Mouse (Mus musculus): ENCODE data around the gene Dip2c. TPM values are rescaled to one million over a fixed set of nuclear protein-coding genes. Genes with fewer than 3 reads are reported as not detected.

Dip2c gene
- polyA plus RNA-seq, 1 experiment from 2014 or later = 6.5 TPM

DNA sequence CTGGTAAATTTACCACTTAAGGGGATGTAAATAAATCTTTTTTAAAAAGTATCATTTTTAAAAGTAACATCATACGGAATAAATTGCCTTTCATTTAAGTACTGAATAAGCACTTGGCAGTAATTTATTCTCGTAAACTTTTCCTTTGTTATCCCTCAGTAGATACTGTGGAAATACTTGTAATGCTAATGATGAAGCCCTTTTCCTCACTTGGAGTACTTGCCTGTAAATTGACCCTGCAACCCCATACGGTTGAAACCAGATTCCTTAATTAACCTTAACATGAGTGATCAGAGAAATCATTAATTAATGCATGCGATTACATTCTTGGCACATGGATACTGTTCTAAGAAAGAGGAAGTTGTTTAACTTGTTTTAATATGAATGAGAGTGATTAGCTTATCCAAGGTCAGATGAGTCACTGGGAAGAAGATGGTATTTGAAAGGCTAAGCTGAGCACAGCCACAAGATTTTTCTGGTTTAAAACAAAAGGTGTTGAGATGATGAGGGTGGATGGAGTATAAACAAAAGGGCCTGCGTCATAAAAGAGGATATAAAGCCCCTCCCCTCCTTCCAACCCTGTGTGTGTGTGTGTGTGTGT, 114.0 kb downstream of the Dip2c start:
- 58% methylated on average over 5 of the region's 5 CpGs for WGBS
- no peaks in the 10 kb centered on the region for H3K36me3 ChIP-seq
- no peak overlapping the region for H3K9ac ChIP-seq
- no peaks in the 10 kb centered on the region for H3K9me3 ChIP-seq
- no peak overlapping the region for H3K4me2 ChIP-seq
- no peaks in the 10 kb centered on the region for H3K27me3 ChIP-seq
- no peak overlapping the region for H3K27ac ChIP-seq
- no peak overlapping the region for H3K4me3 ChIP-seq
- ATAC-seq (ENCODE audit: insufficient number of reproducible peaks, low FRiP score, low TSS enrichment, low read depth) = no peak
- H3K4me1 ChIP-seq = no peaks in the 10 kb centered on the region

DNA sequence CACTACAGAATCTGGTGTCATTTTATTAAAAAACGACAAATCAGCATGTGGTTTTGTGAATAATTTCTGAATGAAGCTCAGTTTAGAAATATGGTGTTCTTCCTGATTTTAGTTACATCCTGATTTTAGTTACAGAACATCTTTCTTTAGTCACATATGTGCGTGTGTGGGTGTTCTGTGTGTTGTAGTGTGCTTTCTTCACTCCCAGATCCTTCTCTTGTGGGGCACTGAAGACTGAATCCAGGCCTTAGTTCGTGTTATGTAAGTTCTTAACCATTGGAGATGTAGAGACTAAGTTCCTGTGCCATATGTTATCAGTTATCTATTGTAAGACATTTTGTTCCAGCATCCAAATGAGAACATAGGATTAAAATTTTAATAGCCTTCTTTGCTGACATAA, 117.1 kb downstream of the Dip2c start:
- no peak for ATAC-seq (ENCODE audit: insufficient number of reproducible peaks, low FRiP score, low TSS enrichment, low read depth)
- 79% methylated on average over 3 of the region's 3 CpGs for WGBS
- no peaks in the 10 kb centered on the region for H3K4me1 ChIP-seq
- no peak overlapping the region for H3K27ac ChIP-seq
- H3K9me3 ChIP-seq = no peaks in the 10 kb centered on the region
- H3K36me3 ChIP-seq = no peaks in the 10 kb centered on the region
- H3K4me2 ChIP-seq = no peak overlapping the region
- no peak overlapping the region for H3K4me3 ChIP-seq
- H3K27me3 ChIP-seq = no peaks in the 10 kb centered on the region
- H3K9ac ChIP-seq = no peak overlapping the region

DNA sequence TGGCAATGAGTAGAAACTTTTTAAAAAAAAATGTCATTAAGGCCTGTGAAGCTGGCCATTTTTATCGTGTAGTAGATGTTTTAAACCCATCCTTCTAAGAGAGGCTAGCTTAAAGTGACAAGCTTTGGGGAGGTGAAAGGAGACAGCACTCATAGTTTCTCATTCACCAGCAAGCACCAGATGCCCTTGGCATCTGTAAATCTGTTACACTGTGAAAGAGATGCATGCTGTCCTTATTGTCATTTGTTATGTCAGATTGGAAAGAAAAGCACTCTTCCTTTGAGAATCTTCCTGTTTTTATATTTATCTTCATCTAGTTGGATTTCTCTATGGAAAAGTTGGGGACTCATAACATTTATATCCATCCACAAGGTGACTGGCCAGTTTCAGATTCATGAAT, 119.0 kb downstream of the Dip2c start:
- Histone ChIP-seq H3K9ac (no peak overlapping the region), H3K4me3 (no peak overlapping the region), H3K4me2 (no peak overlapping the region), H3K36me3 (no peaks in the 10 kb centered on the region), H3K9me3 (no peaks in the 10 kb centered on the region), H3K27ac (no peak overlapping the region), H3K4me1 (no peaks in the 10 kb centered on the region), H3K27me3 (no peaks in the 10 kb centered on the region)
- ATAC-seq (ENCODE audit: insufficient number of reproducible peaks, low FRiP score, low TSS enrichment, low read depth) = no peak
- WGBS = 74% methylated on average over 1 of the region's 1 CpGs

DNA sequence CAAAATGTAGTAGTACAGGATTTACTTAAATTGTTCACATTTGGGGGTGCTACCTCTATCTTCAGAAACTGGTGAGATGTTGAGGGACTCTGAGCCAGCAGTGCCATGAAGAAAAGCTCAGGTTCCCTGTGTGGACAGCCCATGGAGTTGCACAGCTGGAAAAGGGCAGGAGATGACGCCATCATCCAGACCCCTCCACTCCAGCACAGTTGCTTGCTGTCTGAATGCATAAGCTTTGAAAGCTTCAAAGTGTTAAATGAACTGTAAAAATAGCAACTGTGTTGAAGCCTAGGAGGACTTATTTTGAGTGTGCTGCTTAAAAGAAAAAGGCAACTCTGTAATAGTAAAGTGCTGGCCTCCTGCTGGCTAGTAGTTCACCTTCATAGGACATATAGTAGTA, 122.5 kb downstream of the Dip2c start:
- no peak overlapping the region; the same call in 1 of the 2 replicates for H3K27ac ChIP-seq
- no peaks in the 10 kb centered on the region for H3K9me3 ChIP-seq
- no peaks in the 10 kb centered on the region for H3K36me3 ChIP-seq
- ATAC-seq (ENCODE audit: insufficient number of reproducible peaks, low FRiP score, low TSS enrichment, low read depth) = no peak
- no peaks in the 10 kb centered on the region for H3K27me3 ChIP-seq
- H3K4me1 ChIP-seq = no peaks in the 10 kb centered on the region
- no peak overlapping the region for H3K4me3 ChIP-seq
- 70% methylated on average over 1 of the region's 1 CpGs for WGBS
- no peak overlapping the region for H3K9ac ChIP-seq
- no peak overlapping the region for H3K4me2 ChIP-seq

DNA sequence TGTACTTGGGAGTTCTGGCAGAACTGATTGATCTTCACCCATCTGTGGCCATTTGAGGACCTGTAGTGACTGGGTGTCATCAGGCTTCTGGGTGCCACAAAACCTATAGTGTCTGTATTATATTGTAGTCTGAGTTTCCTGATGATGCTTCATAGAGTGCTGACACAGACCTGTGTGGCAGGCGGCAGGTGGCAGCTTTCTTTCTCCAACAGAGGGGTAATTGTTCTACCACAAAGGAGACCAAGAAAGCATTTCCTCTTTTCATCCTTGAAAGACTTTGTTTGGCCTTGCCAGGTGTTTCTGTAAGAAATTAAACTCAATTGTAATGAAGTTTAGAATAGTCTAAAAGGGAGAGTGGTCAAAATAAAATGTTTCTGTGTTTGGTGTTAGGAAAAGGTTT, 129.1 kb downstream of the Dip2c start:
- no peak for ATAC-seq (ENCODE audit: insufficient number of reproducible peaks, low FRiP score, low TSS enrichment, low read depth)
- 75% methylated on average over 1 of the region's 1 CpGs for WGBS
- H3K9me3 ChIP-seq = no peaks in the 10 kb centered on the region
- no peak overlapping the region for H3K4me2 ChIP-seq
- no peak overlapping the region for H3K9ac ChIP-seq
- no peaks in the 10 kb centered on the region for H3K4me1 ChIP-seq
- H3K27me3 ChIP-seq = no peaks in the 10 kb centered on the region
- H3K36me3 ChIP-seq = no peaks in the 10 kb centered on the region
- H3K27ac ChIP-seq = no peak overlapping the region
- H3K4me3 ChIP-seq = no peak overlapping the region

DNA sequence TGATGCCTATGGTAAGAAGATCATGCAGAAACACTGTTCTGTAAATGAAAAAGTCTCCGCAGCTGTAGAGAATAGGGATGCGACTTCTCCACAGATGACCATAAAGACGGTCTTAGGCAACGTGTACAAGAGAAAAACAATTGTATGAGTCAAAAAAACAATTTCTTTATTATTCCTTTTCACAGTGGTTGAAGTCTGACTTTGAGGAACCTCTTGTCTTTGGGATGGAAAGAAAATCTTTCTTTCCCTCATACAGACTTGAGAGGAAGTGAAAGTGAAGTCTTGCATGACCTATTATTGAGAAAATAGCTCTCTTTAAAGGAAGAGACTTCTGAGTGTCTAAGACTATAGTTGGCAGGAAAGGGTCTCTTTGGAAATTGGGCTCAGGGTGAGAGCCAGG, 132.7 kb downstream of the Dip2c start:
- ATAC-seq (ENCODE audit: insufficient number of reproducible peaks, low FRiP score, low TSS enrichment, low read depth) = no peak
- H3K9me3 ChIP-seq = no peaks in the 10 kb centered on the region
- H3K27me3 ChIP-seq = no peaks in the 10 kb centered on the region
- no peak overlapping the region for H3K27ac ChIP-seq
- no peaks in the 10 kb centered on the region for H3K36me3 ChIP-seq
- H3K4me2 ChIP-seq = no peak overlapping the region
- H3K4me1 ChIP-seq = no peaks in the 10 kb centered on the region
- no peak overlapping the region for H3K4me3 ChIP-seq
- no peak overlapping the region for H3K9ac ChIP-seq
- 88% methylated on average over 4 of the region's 4 CpGs for WGBS

DNA sequence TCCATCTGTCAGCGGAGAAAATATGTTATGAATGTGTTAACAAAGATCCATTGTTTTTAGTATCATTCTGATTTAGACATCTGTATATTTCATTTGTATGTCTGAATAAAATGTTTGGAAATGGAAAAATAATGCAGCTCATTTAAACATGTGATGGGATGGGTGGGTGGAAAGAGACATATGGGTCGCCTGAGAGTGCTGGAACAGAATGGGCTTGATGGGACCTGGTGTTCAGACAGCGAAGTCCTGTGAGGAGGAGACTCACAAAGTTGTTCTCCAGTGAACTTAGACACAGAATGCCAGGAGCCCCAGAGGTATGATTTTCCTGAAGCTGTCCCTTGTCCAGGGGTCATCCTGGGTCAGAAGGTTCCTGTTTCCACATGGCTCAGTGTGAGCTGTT, 142.1 kb downstream of the Dip2c start:
- no peak overlapping the region for H3K4me3 ChIP-seq
- H3K4me1 ChIP-seq = no peaks in the 10 kb centered on the region
- no peaks in the 10 kb centered on the region for H3K36me3 ChIP-seq
- no peaks in the 10 kb centered on the region for H3K9me3 ChIP-seq
- no peak overlapping the region for H3K9ac ChIP-seq
- no peak overlapping the region for H3K27ac ChIP-seq
- H3K27me3 ChIP-seq = no peaks in the 10 kb centered on the region
- ATAC-seq (ENCODE audit: insufficient number of reproducible peaks, low FRiP score, low TSS enrichment, low read depth) = no peak
- H3K4me2 ChIP-seq = no peak overlapping the region
- WGBS = 88% methylated on average over 3 of the region's 3 CpGs

DNA sequence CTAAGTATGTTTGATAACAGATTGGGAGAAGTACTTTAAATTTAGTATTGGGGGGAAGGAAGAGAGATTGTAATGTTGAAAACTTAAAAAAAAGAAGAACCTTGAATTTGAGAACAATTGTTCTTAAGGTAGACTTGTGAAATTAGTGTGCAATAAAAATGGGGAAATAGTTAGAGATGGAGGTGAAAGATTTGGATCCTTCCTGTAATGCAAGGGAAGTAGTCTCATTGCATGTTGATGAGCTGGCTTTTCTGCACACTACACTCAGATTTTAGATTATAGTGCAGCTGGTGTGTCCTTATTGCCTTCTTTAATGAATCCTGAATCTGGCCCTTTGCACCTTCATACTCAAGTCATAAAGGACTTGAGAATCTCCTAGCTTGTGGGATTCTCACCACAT, 142.9 kb downstream of the Dip2c start:
- Histone ChIP-seq H3K27me3 (no peaks in the 10 kb centered on the region), H3K27ac (no peak overlapping the region), H3K9me3 (no peaks in the 10 kb centered on the region), H3K4me2 (no peak overlapping the region), H3K4me3 (no peak overlapping the region), H3K4me1 (no peaks in the 10 kb centered on the region), H3K36me3 (no peaks in the 10 kb centered on the region), H3K9ac (no peak overlapping the region)
- no peak for ATAC-seq (ENCODE audit: insufficient number of reproducible peaks, low FRiP score, low TSS enrichment, low read depth)

DNA sequence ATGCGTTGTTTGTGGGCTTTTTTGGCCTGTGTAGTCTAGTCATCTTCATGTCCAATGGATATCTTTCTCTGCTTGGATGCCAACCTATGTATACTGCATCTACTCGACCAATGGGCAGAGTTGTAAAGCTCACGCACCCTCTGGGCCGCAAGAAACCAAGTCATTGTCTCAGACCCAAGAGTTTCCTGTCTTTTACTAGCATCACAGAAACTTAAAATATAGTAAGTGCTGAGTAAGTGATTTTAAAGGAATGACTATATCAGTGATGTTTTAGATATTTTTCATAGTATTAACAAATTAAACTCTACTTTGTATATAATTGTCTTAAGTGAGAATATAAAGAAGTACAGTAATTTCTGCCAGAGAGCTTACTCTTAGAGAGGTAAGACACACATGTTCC, 145.6 kb downstream of the Dip2c start:
- 88% methylated on average over 4 of the region's 4 CpGs for WGBS
- Histone ChIP-seq H3K4me2 (no peak overlapping the region), H3K27me3 (no peaks in the 10 kb centered on the region), H3K36me3 (no peaks in the 10 kb centered on the region), H3K27ac (no peak overlapping the region), H3K9me3 (no peaks in the 10 kb centered on the region), H3K4me1 (no peaks in the 10 kb centered on the region), H3K4me3 (no peak overlapping the region), H3K9ac (no peak overlapping the region)
- ATAC-seq (ENCODE audit: insufficient number of reproducible peaks, low FRiP score, low TSS enrichment, low read depth) = no peak

DNA sequence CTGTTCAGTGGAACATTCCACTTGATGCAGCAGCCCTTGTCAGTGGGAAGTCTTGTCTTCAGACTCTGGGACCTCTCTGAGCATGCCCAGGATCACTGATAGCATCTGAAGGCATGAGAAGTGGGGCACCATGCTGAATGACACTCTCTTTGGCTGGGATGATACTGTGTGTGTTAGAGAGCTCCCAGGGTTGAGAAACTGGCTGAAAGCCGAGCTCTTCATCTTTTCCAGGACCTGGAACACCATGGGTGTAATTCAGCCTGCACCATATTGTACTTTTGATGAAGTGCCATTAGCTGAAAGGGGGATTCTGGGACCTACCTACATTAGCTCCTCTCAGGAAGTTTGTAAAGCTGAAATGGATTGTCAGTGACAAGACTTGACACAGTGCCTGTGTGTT, 146.5 kb downstream of the Dip2c start:
- Histone ChIP-seq H3K9me3 (no peaks in the 10 kb centered on the region), H3K9ac (no peak overlapping the region), H3K36me3 (no peaks in the 10 kb centered on the region), H3K4me1 (no peaks in the 10 kb centered on the region), H3K4me2 (no peak overlapping the region), H3K27me3 (no peaks in the 10 kb centered on the region), H3K4me3 (no peak overlapping the region), H3K27ac (no peak overlapping the region)
- 65% methylated on average over 1 of the region's 1 CpGs for WGBS
- no peak for ATAC-seq (ENCODE audit: insufficient number of reproducible peaks, low FRiP score, low TSS enrichment, low read depth)

DNA sequence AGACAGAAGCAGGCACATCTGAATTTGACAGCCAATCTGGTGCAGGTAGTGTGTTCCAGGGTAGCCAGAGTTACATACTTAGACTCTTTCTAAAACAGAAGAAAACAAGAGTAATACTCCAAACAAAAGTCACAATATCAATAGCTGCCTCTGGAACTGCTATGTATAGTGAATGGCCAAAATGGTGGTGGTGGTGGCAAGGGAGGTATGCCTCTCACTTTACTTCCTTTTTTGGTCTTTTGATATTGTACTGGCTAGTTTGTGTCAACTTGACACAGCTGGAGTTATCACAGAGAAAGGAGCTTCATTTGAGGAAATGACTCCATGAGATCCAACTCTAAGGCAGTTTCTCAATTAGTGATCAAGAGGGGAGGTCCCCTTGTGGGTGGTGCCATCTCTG, 148.1 kb downstream of the Dip2c start:
- H3K9ac ChIP-seq = no peak overlapping the region
- H3K36me3 ChIP-seq = no peaks in the 10 kb centered on the region
- no peaks in the 10 kb centered on the region for H3K9me3 ChIP-seq
- H3K27ac ChIP-seq = no peak overlapping the region
- no peak for ATAC-seq (ENCODE audit: insufficient number of reproducible peaks, low FRiP score, low TSS enrichment, low read depth)
- no peak overlapping the region for H3K4me2 ChIP-seq
- no peaks in the 10 kb centered on the region for H3K27me3 ChIP-seq
- H3K4me1 ChIP-seq = no peaks in the 10 kb centered on the region
- no peak overlapping the region for H3K4me3 ChIP-seq

DNA sequence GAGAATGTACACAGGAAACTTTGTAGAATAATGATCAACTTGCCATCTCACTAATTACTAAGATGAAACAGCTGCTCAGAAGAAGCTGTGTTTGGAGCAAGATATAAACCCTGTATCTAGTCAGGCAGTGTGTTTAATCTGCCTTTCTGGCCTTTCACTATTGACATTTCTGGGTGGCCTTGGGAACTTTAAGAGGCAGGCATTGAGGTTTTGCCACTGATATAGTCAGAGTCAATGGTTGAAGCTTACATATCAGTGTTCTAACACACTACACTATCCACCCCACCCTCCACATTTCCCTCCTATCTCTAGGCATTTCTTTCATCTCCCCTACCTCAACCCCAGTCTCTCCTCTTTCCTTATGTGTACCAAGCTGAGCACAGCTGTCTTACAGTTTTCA, 149.9 kb downstream of the Dip2c start:
- Histone ChIP-seq H3K27ac (no peak overlapping the region), H3K9ac (no peak overlapping the region), H3K36me3 (no peaks in the 10 kb centered on the region), H3K4me1 (no peaks in the 10 kb centered on the region), H3K27me3 (no peaks in the 10 kb centered on the region), H3K4me2 (no peak overlapping the region), H3K9me3 (no peaks in the 10 kb centered on the region), H3K4me3 (no peak overlapping the region)
- no peak for ATAC-seq (ENCODE audit: insufficient number of reproducible peaks, low FRiP score, low TSS enrichment, low read depth)

DNA sequence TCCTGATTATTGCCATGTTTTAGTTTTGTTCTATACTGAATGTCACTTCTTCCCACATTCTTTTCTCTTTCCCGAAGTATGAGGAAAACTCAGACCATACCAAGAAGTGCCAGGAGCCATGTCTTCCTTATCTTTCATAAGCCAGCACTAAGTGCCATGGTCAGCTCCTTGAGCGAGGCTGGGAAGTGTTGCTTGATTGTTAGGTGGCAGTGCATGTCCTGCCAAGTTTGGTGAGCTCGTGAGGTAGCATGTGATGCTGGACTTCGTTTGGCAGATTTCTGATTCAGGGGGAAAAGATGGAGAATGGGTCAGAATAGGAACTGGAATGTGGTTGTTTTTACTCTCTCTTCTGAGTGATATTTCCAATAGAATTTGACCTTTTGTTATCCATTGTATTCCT, 150.5 kb downstream of the Dip2c start:
- no peak overlapping the region for H3K9ac ChIP-seq
- no peak for ATAC-seq (ENCODE audit: insufficient number of reproducible peaks, low FRiP score, low TSS enrichment, low read depth)
- H3K36me3 ChIP-seq = no peaks in the 10 kb centered on the region
- H3K27me3 ChIP-seq = no peaks in the 10 kb centered on the region
- H3K4me1 ChIP-seq = no peaks in the 10 kb centered on the region
- WGBS = 66% methylated on average over 4 of the region's 4 CpGs
- H3K4me2 ChIP-seq = no peak overlapping the region
- no peak overlapping the region for H3K27ac ChIP-seq
- no peaks in the 10 kb centered on the region for H3K9me3 ChIP-seq
- no peak overlapping the region for H3K4me3 ChIP-seq

All from limb, embryonic 15.5 days (tissue).